ENCODE assay signal across 17 mouse cellular contexts in the genomic region with DNA sequence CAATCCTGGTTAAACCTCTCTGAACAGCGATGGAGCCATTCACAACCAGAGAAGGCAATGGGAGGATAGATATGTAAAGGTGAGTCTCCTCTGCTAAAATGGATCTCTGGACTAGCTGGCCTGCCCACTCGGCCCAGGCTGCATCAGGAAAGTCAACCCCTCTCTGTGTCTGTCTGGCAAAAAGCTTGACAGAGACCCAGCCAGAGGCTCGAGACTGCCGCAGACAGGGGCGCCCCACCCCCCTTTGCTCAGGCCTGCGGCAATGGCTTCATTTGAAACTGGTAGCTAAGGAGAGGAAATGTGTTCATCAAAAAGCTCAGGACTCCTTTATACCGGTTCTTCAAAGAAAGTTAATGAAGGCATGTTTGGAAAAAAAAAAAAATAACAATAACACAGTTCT.
DNase-seq lines count a peak whose midpoint lies in the region; ATAC-seq and TF ChIP-seq lines count a peak whose summit lies in the region.
"Had no signal": no experiment of that assay in that cellular context is flagged by ENCODE, and none has a peak within 500 bp of the region (broad histone marks: within the 10 kb centered on the region; RNA-seq: fewer than 3 reads in every experiment).

No protein-coding gene starts in this region.

- no peak for ATAC-seq in forebrain, embryonic 15.5 days (replicated peaks)
- ATAC-seq in forebrain, embryonic 14.5 days, result no peak
- ATAC-seq in hindbrain, postnatal 0 days, result no peak
- ATAC-seq in midbrain, embryonic 14.5 days (ENCODE audit: low FRiP score, low TSS enrichment), result no peak
- ATAC-seq in intestine, postnatal 0 days, result no peak
- ATAC-seq: inflammation-experienced regulatory T-cells, adult 6 months; Patski had no signal

- H3K9ac ChIP-seq in forebrain, embryonic 15.5 days (replicated peaks), result no peak overlapping the region
- H3K9ac ChIP-seq in forebrain, embryonic 14.5 days (ENCODE audit: low read length), result no peak overlapping the region
- no peak overlapping the region for H3K9ac ChIP-seq in hindbrain, postnatal 0 days (replicated peaks; ENCODE audit: low read length)
- no peak overlapping the region for H3K9ac ChIP-seq in midbrain, embryonic 14.5 days (replicated peaks; ENCODE audit: low read length)
- H3K9ac ChIP-seq in intestine, postnatal 0 days (ENCODE audit: low read depth, low read length), result no peak overlapping the region
- H3K9ac ChIP-seq: embryonic facial prominence, embryonic 15.5 days; kidney, embryonic 15.5 days had no signal

- no peak overlapping the region for H3K4me2 ChIP-seq in forebrain, embryonic 15.5 days (replicated peaks)
- H3K4me2 ChIP-seq in forebrain, embryonic 14.5 days (ENCODE audit: low read length), result no peak overlapping the region
- H3K4me2 ChIP-seq in hindbrain, postnatal 0 days (ENCODE audit: low read depth, low read length), result no peak overlapping the region
- no peak overlapping the region for H3K4me2 ChIP-seq in midbrain, embryonic 14.5 days (ENCODE audit: low read length)
- no peak overlapping the region for H3K4me2 ChIP-seq in intestine, postnatal 0 days (replicated peaks; ENCODE audit: low read depth)
- H3K4me2 ChIP-seq: embryonic facial prominence, embryonic 15.5 days; kidney, embryonic 15.5 days had no signal

- H3K4me1 ChIP-seq in forebrain, embryonic 15.5 days, result peaks cover 6% of the 10 kb centered on the region; the same call in 1 of the 2 replicates
- H3K4me1 ChIP-seq in forebrain, embryonic 14.5 days (ENCODE audit: control insufficient read depth, insufficient read depth, low read length), result peaks cover 3% of the 10 kb centered on the region; the same call in 1 of the 2 replicates
- no peaks in the 10 kb centered on the region for H3K4me1 ChIP-seq in hindbrain, postnatal 0 days (ENCODE audit: insufficient read depth, low read length)
- H3K4me1 ChIP-seq in midbrain, embryonic 14.5 days (ENCODE audit: control insufficient read depth, insufficient read depth, low read length), result peaks cover 6% of the 10 kb centered on the region; the same call in 1 of the 2 replicates
- no peaks in the 10 kb centered on the region for H3K4me1 ChIP-seq in intestine, postnatal 0 days (replicated peaks; ENCODE audit: control insufficient read depth, insufficient read depth, low read length)

- DNase-seq in forebrain, embryonic 14.5 days (ENCODE audit: low spot score), result no peak
- peak; percentile 48 for DNase-seq in embryo, embryonic 10 days (ENCODE audit: low spot score)
- DNase-seq in hindbrain, postnatal 0 days (ENCODE audit: low spot score), result peak; percentile 28
- peak; percentile 57 for DNase-seq in midbrain, embryonic 14.5 days
- no peak for DNase-seq in liver
- DNase-seq: cerebellum, adult 11 months; cerebellum, postnatal 25 days; gastrocnemius, postnatal 10 days; lung, adult 2 months had no signal

- no peaks in the 10 kb centered on the region for H3K36me3 ChIP-seq in forebrain, embryonic 15.5 days
- no peaks in the 10 kb centered on the region for H3K36me3 ChIP-seq in forebrain, embryonic 14.5 days (ENCODE audit: control insufficient read depth, insufficient read depth, low read length)
- H3K36me3 ChIP-seq in hindbrain, postnatal 0 days (ENCODE audit: insufficient read depth, low read length), result no peaks in the 10 kb centered on the region
- no peaks in the 10 kb centered on the region for H3K36me3 ChIP-seq in midbrain, embryonic 14.5 days (ENCODE audit: control insufficient read depth, insufficient read depth, low read length)
- no peaks in the 10 kb centered on the region for H3K36me3 ChIP-seq in intestine, postnatal 0 days (ENCODE audit: control insufficient read depth, insufficient read depth)
- H3K36me3 ChIP-seq: embryonic facial prominence, embryonic 15.5 days; kidney, embryonic 15.5 days had no signal

- H3K9me3 ChIP-seq in forebrain, embryonic 15.5 days, result no peaks in the 10 kb centered on the region
- no peaks in the 10 kb centered on the region for H3K9me3 ChIP-seq in forebrain, embryonic 14.5 days (replicated peaks; ENCODE audit: control insufficient read depth, low read length)
- no peaks in the 10 kb centered on the region for H3K9me3 ChIP-seq in hindbrain, postnatal 0 days (ENCODE audit: low read length)
- H3K9me3 ChIP-seq in midbrain, embryonic 14.5 days (ENCODE audit: control insufficient read depth, low read length), result no peaks in the 10 kb centered on the region; the same call in 1 of the 2 replicates
- H3K9me3 ChIP-seq in intestine, postnatal 0 days (ENCODE audit: control insufficient read depth), result no peaks in the 10 kb centered on the region
- H3K9me3 ChIP-seq: embryonic facial prominence, embryonic 15.5 days; kidney, embryonic 15.5 days had no signal

- WGBS in forebrain, embryonic 15.5 days, result 5% methylated on average over 7 of the region's 7 CpGs
- 4% methylated on average over 7 of the region's 7 CpGs for WGBS in forebrain, embryonic 14.5 days
- 15% methylated on average over 7 of the region's 7 CpGs for WGBS in hindbrain, postnatal 0 days
- WGBS in midbrain, embryonic 14.5 days, result 15% methylated on average over 7 of the region's 7 CpGs
- WGBS in intestine, postnatal 0 days, result 25% methylated on average over 7 of the region's 7 CpGs

- TF ChIP-seq CTCF in hindbrain, postnatal 0 days (IDR thresholded peaks at IDR 0.05; ENCODE audit: low read depth), result no peak
- TF ChIP-seq CTCF in intestine, postnatal 0 days (IDR thresholded peaks at IDR 0.05; ENCODE audit: low read depth), result no peak

- H3K27ac ChIP-seq in forebrain, embryonic 15.5 days (replicated peaks), result peak overlapping the region; percentile 23; the same call in 1 of the 2 replicates
- H3K27ac ChIP-seq in forebrain, embryonic 14.5 days (ENCODE audit: low read depth, low read length), result no peak overlapping the region
- no peak overlapping the region for H3K27ac ChIP-seq in hindbrain, postnatal 0 days
- H3K27ac ChIP-seq in midbrain, embryonic 14.5 days (replicated peaks; ENCODE audit: low read depth, low read length), result no peak overlapping the region
- no peak overlapping the region for H3K27ac ChIP-seq in intestine, postnatal 0 days (ENCODE audit: low read depth, low read length)
- H3K27ac ChIP-seq: embryonic facial prominence, embryonic 15.5 days; kidney, embryonic 15.5 days; layer of hippocampus, adult 2 months; macrophage had no signal

- H3K4me3 ChIP-seq in forebrain, embryonic 15.5 days, result no peak overlapping the region
- no peak overlapping the region for H3K4me3 ChIP-seq in forebrain, embryonic 14.5 days (ENCODE audit: low read depth, low read length)
- no peak overlapping the region for H3K4me3 ChIP-seq in hindbrain, postnatal 0 days (ENCODE audit: low read length)
- no peak overlapping the region for H3K4me3 ChIP-seq in midbrain, embryonic 14.5 days (replicated peaks; ENCODE audit: low read depth, low read length)
- H3K4me3 ChIP-seq in intestine, postnatal 0 days (ENCODE audit: low read depth, low read length), result no peak overlapping the region
- H3K4me3 ChIP-seq: embryonic facial prominence, embryonic 15.5 days; kidney, embryonic 15.5 days; layer of hippocampus, adult 2 months had no signal

- H3K27me3 ChIP-seq in forebrain, embryonic 15.5 days, result no peaks in the 10 kb centered on the region
- no peaks in the 10 kb centered on the region for H3K27me3 ChIP-seq in forebrain, embryonic 14.5 days (replicated peaks; ENCODE audit: control insufficient read depth, insufficient read depth, low read length)
- H3K27me3 ChIP-seq in hindbrain, postnatal 0 days (ENCODE audit: insufficient read depth, low read length), result no peaks in the 10 kb centered on the region
- no peaks in the 10 kb centered on the region for H3K27me3 ChIP-seq in midbrain, embryonic 14.5 days (ENCODE audit: control insufficient read depth, insufficient read depth, low read length)
- no peaks in the 10 kb centered on the region for H3K27me3 ChIP-seq in intestine, postnatal 0 days (replicated peaks; ENCODE audit: control insufficient read depth, insufficient read depth, low read length)
- H3K27me3 ChIP-seq: embryonic facial prominence, embryonic 15.5 days; kidney, embryonic 15.5 days; Patski had no signal

Comparison
In these comparisons a context has a peak if more than half of its experiments do, and no peak if none do; other contexts are left out.
1. DNase-seq: peak in embryo, embryonic 10 days (single experiment), hindbrain, postnatal 0 days (single experiment) and midbrain, embryonic 14.5 days (single experiment); none in forebrain, embryonic 14.5 days (single experiment) and liver (single experiment).